Mouse (Mus musculus) induced T-regulatory cell, adult 2 months (primary cell): ENCODE measurements around the gene Tbr1.
A peak's percentile ranks its signal among the peaks of the same experiment; 100 is the strongest.

ENCODE experiments used
- DNase-seq: peaks from one replicate; pipeline ENCODE4 v3.0.0-alpha.2; 2012; ENCODE audit warnings: low read depth

The Tbr1 gene

DNA sequence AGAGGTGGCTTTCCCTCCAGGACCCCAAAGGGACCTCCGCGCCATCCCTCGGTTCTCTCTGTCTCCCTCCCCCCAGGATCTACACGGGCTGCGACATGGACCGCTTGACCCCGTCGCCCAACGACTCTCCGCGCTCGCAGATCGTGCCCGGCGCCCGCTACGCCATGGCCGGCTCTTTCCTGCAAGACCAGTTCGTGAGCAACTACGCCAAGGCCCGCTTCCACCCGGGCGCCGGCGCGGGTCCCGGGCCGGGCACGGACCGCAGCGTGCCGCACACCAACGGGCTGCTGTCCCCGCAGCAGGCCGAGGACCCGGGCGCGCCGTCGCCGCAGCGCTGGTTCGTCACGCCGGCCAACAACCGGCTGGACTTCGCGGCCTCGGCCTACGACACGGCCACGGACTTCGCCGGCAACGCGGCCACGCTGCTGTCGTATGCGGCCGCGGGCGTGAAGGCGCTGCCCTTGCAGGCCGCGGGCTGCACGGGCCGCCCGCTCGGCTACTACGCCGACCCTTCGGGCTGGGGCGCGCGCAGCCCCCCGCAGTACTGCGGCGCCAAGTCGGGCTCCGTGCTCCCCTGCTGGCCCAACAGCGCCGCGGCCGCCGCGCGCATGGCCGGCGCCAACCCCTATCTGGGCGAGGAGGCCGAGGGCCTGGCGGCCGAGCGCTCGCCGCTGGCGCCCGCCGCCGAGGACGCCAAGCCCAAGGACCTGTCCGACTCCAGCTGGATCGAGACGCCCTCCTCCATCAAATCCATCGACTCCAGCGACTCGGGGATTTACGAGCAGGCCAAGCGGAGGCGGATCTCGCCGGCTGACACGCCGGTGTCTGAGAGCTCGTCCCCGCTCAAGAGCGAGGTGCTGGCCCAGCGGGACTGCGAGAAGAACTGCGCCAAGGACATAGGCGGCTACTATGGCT lies 9.0 kb downstream of the Tbr1 start:
- peak; percentile 52 for DNase-seq

DNA sequence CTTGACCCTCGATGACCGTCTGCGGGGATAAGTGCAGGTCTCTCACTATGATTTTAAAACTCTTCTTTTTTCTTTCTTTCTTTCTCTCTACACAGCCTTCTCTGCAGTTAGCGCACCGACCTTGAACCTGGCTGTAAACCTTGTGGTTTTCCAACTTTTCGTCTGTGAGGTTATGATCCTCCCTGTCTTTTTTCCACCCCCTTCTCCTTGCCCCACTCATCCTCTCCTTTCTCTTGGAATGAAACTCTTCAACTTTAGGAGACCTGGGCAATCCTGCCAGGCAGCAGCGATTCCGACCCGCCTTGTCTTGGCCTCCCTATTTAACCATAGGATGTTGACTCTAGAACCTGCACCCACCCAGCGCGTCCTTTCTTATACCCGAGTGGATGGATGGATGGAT lies 9.8 kb downstream of the Tbr1 start:
- DNase-seq, result peak; percentile 45

DNA sequence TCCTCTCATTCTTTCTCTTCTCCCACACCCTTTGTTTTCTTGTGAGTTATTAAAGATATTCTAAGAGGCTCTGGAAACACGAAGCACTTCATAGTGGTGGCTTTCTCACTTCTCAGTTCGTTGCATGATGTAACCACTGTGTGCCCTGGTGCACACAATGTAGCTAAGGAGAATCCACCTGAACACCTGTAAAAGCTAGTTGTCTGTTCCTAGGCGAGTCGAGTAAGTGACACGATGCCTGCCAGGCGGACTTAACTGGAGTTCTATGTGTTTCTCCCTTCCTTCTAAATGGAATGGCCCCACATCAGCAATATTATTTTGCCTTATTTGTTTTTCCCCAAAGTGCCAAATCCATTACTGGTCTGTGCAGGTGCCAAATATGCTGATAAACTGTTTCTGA lies 10.4 kb downstream of the Tbr1 start:
- no peak for DNase-seq

DNA sequence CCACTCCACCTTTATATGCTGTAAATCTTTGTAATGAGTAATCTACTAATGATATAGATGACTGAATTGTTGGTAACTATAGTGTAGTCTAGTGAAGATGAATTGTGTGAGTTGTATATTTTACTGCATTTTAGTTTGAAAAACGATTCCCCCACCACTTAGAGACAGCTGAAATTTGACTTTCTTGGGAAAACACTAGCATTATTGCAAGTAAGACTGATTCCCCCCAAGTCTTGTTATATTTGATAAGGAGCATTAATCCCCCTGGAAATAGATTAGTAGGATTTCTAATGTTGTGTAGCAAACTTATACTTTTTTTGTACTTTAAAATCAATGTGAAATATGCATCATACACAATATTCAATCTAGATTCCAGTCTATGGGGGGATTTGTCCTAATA lies 10.8 kb downstream of the Tbr1 start:
- DNase-seq, result peak; percentile 30

DNA sequence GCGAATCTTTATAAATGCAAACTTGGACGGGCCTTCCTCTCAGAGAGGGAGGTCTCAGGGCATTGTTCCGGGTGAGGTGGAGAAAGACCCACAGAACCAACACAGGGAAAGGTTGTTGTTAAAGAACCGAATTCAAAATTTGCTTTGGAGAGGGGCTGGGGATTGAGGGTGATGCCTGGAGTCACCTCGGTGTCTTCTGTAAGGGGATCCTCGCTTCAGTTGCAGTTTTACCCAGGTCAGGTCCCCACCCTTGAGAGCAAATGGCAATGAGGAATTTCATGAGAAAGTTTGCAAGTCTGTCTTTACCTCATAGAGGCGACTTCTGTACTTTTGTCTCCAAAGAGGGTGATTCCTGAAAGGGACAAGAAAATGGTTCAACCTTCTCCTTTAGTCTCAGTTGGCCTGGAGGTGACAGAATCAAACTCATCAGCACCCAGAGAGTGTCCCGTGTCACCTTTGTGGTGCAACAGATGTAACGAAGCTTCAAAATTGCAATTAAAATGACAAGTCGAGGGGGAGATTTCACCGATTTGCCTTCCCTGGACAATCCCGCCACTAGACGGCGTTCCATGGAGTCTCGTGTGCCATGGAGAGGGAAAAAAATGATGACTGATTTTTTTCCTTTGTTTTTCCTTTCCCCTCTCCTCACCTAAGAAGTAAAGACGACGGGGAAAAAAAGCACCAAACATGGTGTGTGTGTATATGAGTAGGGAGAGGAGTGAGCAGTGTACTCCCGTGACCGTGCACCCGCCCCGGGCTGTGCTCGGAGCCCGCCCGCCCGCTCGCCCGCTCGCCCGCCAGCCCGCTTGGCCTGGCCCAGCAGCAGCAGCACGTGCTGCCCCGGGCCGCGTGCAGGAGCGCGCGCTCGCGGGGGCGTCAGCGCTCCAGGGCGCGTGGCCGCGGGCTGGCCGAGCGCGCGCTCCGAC lies 12.1 kb downstream of the Tbr1 start:
- DNase-seq, result peak; percentile 37

DNA sequence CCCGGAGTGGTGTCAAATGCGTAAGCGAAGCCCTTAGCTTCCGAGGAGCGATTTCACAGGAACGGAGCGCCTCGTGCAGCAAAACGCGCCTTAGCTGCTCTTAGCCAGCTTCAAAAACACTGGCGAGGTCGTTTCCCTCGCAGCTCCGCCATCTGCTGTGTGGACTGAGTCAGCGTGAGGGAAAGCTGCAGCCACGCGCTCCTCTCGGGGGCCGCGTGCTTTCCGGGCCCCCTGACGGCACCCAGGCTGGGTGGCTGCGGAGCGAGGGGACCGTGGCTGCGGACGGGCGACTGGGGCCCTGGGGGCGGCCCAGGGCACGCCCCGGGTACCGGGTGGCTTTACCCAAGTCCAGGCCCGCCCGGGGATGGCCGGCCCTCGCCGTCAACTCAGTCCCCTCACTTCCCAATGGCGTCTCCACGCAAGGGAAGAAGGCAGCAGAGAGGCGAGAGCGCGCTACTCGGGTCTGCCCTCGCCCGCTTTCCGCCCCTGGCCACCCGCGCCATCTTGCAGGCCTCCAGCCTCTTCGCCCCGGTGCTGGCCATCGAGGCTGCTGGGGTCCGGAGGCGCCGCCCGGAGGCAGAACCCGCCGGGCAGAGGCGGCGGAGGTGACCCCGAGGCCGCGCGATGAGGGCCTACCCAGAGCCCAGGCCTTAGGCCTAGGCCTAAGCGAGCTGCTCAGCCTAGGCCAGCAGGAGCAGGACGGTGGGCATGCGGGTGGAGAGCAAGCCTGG lies 13.0 kb downstream of the Tbr1 start:
- no peak for DNase-seq

DNA sequence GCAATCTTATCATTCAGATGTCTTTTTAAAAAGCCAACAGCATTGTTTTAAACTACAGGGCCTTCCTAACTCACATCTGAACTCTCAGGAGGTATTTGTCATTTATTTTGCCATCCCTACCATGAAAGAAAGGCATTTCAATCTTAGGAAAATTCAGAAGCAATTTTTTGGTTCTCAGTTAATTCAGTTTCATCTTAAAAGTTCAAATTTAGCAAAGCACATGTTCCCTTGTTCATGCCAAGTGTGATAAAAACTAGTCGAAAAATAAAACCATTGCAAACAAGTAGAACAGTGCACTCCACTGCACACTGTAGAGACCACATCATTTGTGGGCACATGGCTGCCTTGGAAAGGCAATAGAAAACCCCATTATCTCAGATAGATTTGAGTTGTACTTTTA lies 15.5 kb downstream of the Tbr1 start:
- no peak for DNase-seq

GRCm38 (mm10) chr2:61820203-61820602 lies 17.5 kb downstream of the Tbr1 start:
- no peak for DNase-seq

- no peak for DNase-seq
Measured at GRCm38 (mm10) chr2:61823426-61824140, 20.9 kb downstream of the Tbr1 start.

GRCm38 (mm10) chr2:61837243-61837806 lies 34.6 kb downstream of the Tbr1 start:
- DNase-seq, result no peak
